Mouse (Mus musculus) forelimb bud, embryonic 11.5 days (tissue): ENCODE measurements around the gene Kin.
A peak's percentile ranks its signal among the peaks of the same experiment; 100 is the strongest.

Experiments
- DNase-seq: peaks from one replicate; pipeline ENCODE4 v3.0.0-alpha.2; 2012; ENCODE audit warnings: low read depth, low spot score

Gene Kin

GRCm38 (mm10) chr2:10080310-10081010 is at the start of gene Kin, which contains the start of gene Atp5c1:
Gene Kin (plus strand): TSS chr2:10080593.
Gene Atp5c1 (minus strand): TSS chr2:10080510.
- DNase-seq = peak; percentile 97

DNA sequence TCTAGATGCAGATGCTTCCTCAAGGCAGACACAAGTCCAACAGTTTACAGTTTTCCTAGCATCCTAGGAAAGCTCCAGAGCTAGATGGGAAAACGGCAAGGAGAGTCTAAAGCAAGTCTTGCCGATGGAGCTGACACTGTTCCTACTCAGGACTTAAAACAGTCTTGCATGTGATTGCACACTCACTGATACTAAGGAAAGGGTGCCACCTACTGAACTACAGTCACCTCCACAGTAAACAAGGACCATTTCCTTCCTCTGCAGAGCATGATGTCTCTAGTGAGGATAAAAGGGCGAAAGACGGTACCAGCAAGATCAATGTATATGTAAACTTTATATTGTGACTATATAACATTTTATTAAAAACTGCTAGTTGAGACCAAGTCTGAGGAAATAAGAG is 46.7 kb upstream of the Kin start:
- DNase-seq = no peak

DNA sequence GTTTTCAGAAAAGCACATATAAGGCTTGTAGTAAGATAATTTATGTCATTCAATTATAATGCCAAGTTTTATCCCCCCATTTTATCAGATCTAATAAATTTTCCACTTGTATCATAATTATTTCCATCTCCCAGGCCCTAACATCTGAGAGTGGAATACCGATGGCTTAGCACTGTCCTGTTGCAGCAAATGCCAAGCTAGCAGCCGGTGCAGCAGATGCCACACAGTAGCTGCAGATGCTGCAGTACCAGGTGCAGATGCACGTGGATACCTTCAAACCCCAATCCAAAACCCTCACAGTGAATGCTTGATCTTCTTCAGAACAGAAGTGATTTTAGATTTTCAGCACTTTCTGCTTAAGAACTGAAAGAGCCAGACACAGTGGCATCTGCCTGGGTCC is 45.4 kb upstream of the Kin start:
- no peak for DNase-seq

DNA sequence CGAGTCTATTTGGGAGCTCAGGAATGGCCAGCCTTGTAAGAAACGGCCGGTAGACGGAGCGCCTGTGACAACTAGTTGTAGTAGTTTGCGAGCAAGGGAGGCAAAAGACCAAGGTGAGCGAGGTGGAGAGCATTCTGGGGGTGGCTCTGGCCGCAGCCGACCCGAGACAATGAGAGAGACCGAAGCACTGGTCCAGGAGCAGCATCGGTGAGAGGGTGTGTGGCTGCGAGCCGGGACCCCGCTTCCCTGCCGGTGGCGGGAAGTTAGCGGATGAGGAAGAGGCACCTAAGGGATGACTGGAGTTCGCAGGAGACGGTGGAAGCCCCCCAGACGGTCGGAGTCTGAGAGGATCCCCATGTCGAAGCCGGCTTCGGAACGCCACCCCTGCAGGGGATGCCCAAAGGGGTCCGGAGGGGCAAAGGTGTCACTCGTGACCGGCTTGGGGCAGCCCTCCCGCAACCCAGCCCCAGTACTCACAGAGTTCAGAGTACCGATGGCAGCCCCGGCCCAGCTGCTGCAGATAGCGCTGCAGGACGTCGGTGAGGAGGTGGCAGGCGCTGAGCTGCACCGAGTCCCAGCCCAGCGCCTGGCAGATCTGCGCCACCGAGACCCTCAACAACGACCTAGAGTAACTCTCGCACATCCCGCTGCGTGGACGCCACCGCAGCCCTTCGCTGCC is 32.5 kb upstream of the Kin start:
- DNase-seq = peak; percentile 30

DNA sequence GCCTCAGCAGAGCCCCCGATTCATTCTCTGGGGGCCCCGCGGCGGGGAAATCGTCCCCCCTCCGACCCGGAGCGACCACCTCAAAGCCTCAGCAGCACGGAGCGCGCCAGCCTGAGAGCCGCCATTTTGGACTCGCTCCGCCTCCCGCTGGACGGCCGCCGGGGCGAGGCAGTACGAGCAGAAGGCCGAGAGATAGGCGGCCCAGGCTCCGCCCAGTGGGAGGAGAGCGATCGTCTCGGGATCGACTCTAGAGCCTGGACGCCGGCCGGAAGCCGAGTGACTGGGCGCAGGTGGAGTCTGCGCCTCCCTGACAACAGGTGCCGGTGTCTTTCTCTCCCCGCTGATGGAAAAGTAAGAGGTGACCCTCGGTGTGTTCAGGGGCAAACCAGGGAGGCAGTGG is 31.9 kb upstream of the Kin start, which contains the start of gene Taf3:
TSS of gene Taf3 (minus strand) at position 136 of the 400 bp plus-strand sequence.
- peak; percentile 88 for DNase-seq

DNA sequence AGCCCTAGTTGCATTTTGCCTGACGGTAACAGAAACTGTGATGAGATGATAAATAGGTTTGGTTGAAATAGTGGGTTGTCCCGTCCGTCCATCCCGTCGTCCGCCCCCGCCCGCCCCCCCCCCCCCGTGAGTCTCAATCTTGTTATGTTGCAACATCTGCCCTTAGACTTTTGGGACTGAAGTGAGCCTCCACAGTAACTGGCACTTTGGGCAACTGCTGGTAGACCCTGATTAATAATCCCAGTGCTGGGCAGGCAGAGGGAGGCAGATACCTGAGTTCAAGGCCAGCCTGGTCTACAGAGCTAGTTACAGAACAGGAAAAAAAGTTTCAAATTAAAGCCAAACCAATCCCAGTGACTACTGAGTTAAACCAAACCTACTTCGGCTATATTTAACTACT is 30.9 kb upstream of the Kin start:
- no peak for DNase-seq

- DNase-seq = no peak
These were observed 29.5 kb upstream of the Kin start for GRCm38 (mm10) chr2:10050878-10051277.

GRCm38 (mm10) chr2:10051996-10052395 is 28.4 kb upstream of the Kin start:
- DNase-seq = no peak

GRCm38 (mm10) chr2:10058836-10059235 is 21.6 kb upstream of the Kin start:
- no peak for DNase-seq

- no peak for DNase-seq
These were observed 8.6 kb upstream of the Kin start for GRCm38 (mm10) chr2:10071751-10072150.

DNA sequence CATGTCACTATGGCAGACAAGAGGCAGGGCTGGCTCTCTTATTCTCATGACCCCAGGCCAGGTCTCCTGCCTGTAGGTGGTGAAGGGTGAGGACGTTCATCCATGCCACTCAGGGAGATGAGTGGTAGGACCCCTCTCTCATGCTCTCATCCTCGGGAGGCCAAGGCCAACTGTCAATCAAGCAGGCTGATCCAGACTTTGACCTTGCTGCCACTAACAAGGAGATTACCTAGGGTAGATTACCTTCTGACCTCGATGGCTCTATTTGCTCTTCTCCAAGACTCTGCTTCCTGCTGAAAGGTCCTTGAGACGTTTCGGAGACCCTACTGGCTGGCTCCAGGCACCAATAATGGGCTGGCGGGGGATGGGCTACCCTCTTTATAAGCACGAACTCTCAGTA is 5.9 kb upstream of the Kin start:
- DNase-seq = no peak

GRCm38 (mm10) chr2:10076675-10077074 is 3.7 kb upstream of the Kin start:
- DNase-seq = no peak

GRCm38 (mm10) chr2:10079745-10080309 is 566 bp upstream of the Kin start:
- no peak for DNase-seq

- no peak for DNase-seq
These were observed 1.2 kb downstream of the Kin start for GRCm38 (mm10) chr2:10081453-10082080.

DNA sequence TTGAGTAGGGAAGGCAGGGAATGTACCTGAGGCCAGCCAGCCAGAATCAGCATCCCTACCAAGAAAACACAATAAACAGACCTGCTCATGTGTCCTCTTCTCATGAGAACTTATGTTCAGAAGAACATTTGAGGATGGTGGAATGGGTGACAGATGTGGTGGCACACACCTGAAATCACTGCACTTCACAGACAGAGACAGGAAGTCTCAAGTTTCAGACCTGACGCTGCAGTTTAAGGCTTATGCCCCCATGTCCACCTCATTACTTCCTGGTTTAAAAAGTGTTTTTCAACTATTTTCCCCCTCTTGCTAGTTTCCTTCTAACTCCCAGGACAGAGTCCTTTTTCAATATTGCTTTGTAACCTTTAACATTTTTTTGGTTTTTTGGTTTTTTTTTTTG is 2.3 kb downstream of the Kin start:
- DNase-seq = no peak

GRCm38 (mm10) chr2:10087256-10087850 is 7.0 kb downstream of the Kin start:
- DNase-seq = no peak

GRCm38 (mm10) chr2:10094327-10095100 is 14.1 kb downstream of the Kin start:
- DNase-seq = no peak

- peak; percentile 60 for DNase-seq
These were observed 18.3 kb downstream of the Kin start for GRCm38 (mm10) chr2:10098598-10099215.

DNA sequence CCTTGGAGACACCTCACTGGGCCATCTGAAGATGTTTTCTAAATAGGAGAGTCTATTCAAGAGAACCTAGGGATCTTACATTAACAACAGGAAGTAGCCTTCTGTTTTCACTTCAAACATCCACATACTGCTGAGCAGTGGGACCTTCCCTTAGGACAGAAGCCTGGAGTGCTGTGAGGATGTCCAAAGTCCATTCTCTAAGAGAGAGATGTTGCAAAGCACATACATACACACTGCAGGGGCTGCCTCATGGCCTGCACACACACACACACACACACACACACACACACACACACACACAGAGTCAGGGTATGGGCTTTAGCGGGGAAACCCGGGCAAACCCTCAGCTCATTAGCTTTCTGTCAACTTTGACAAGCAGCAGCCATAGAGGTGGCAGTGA is 20.1 kb downstream of the Kin start:
- DNase-seq = no peak

GRCm38 (mm10) chr2:10101180-10101579 is 20.8 kb downstream of the Kin start:
- DNase-seq = peak; percentile 31
